Mouse (Mus musculus): Measurements from ENCODE around the gene Synj2. TPM values are rescaled to one million over a fixed set of nuclear protein-coding genes. Genes with fewer than 3 reads are reported as not detected.
A peak's percentile ranks its signal among the peaks of the same experiment; 100 is the strongest.

The Synj2 gene
- total RNA-seq (2015) (3.5 and 3.6 TPM in 2 replicates), total RNA-seq (2017) (4.2 and 5.1 TPM in 2 replicates)

- ATAC-seq (ENCODE audit: poor library complexity, severe bottlenecking), result peak; percentile 44
Observed at GRCm38 (mm10) chr17:5941230-5942043, at the start of gene Synj2. TSS of gene Synj2 (plus strand) at chr17:5941280.

- no peak for ATAC-seq (ENCODE audit: poor library complexity, severe bottlenecking)
Observed at GRCm38 (mm10) chr17:5891933-5892683, 49.0 kb upstream of the Synj2 start.

- peak; percentile 14; the same call in 1 of the 2 replicates for ATAC-seq (ENCODE audit: poor library complexity, severe bottlenecking)
Observed at GRCm38 (mm10) chr17:5893092-5893491, 48.0 kb upstream of the Synj2 start.

- ATAC-seq (ENCODE audit: poor library complexity, severe bottlenecking), result no peak
Observed at GRCm38 (mm10) chr17:5893574-5894148, 47.4 kb upstream of the Synj2 start.

- ATAC-seq (ENCODE audit: poor library complexity, severe bottlenecking), result no peak
Observed at GRCm38 (mm10) chr17:5896066-5896465, 45.0 kb upstream of the Synj2 start.

- ATAC-seq (ENCODE audit: poor library complexity, severe bottlenecking), result no peak
Observed at GRCm38 (mm10) chr17:5896607-5897006, 44.5 kb upstream of the Synj2 start.

GRCm38 (mm10) chr17:5897326-5898200, 43.5 kb upstream of the Synj2 start:
- ATAC-seq (ENCODE audit: poor library complexity, severe bottlenecking), result peak; percentile 40; the same call in 1 of the 2 replicates

GRCm38 (mm10) chr17:5899251-5899650, 41.8 kb upstream of the Synj2 start:
- ATAC-seq (ENCODE audit: poor library complexity, severe bottlenecking), result no peak

GRCm38 (mm10) chr17:5901381-5901780, 39.7 kb upstream of the Synj2 start:
- no peak for ATAC-seq (ENCODE audit: poor library complexity, severe bottlenecking)

- ATAC-seq (ENCODE audit: poor library complexity, severe bottlenecking), result no peak
Observed at GRCm38 (mm10) chr17:5903630-5904301, 37.3 kb upstream of the Synj2 start.

- ATAC-seq (ENCODE audit: poor library complexity, severe bottlenecking), result no peak
Observed at GRCm38 (mm10) chr17:5909681-5910080, 31.4 kb upstream of the Synj2 start.

GRCm38 (mm10) chr17:5911591-5911990, 29.5 kb upstream of the Synj2 start:
- no peak for ATAC-seq (ENCODE audit: poor library complexity, severe bottlenecking)

GRCm38 (mm10) chr17:5912797-5913196, 28.3 kb upstream of the Synj2 start:
- no peak for ATAC-seq (ENCODE audit: poor library complexity, severe bottlenecking)

- no peak for ATAC-seq (ENCODE audit: poor library complexity, severe bottlenecking)
Observed at GRCm38 (mm10) chr17:5914217-5914616, 26.9 kb upstream of the Synj2 start.

- no peak for ATAC-seq (ENCODE audit: poor library complexity, severe bottlenecking)
Observed at GRCm38 (mm10) chr17:5921954-5922353, 19.1 kb upstream of the Synj2 start.

GRCm38 (mm10) chr17:5923281-5923680, 17.8 kb upstream of the Synj2 start:
- no peak for ATAC-seq (ENCODE audit: poor library complexity, severe bottlenecking)

GRCm38 (mm10) chr17:5924238-5924637, 16.8 kb upstream of the Synj2 start:
- ATAC-seq (ENCODE audit: poor library complexity, severe bottlenecking), result no peak

- no peak for ATAC-seq (ENCODE audit: poor library complexity, severe bottlenecking)
Observed at GRCm38 (mm10) chr17:5926710-5927109, 14.4 kb upstream of the Synj2 start.

GRCm38 (mm10) chr17:5929031-5929430, 12.0 kb upstream of the Synj2 start:
- peak; percentile 90 for ATAC-seq (ENCODE audit: poor library complexity, severe bottlenecking)

- ATAC-seq (ENCODE audit: poor library complexity, severe bottlenecking), result no peak
Observed at GRCm38 (mm10) chr17:5932161-5932560, 8.9 kb upstream of the Synj2 start.

Data from megakaryocyte, adult 5-6 weeks (primary cell).